Mouse (Mus musculus) hindbrain, postnatal 0 days (tissue): ENCODE measurements around the gene Cct8l1. TPM values are rescaled to one million over a fixed set of nuclear protein-coding genes. Genes with fewer than 3 reads are reported as not detected.

Experiments used
- ATAC-seq: fragments of 200-750 bp; cut with Nextera tagmentation; 2 replicates; pipeline ENCODE4 v1.8.0; 2017; ENCODE audit warnings: mild to moderate bottlenecking, moderate TSS enrichment, moderate library complexity
- DNase-seq: peaks from one replicate; pipeline ENCODE4 v3.0.0-alpha.2; 2015; ENCODE audit warnings: low spot score
- H3K27ac ChIP-seq: fragments of 300-500 bp; sonication (generic); 2 replicates; pipeline ENCODE4 v1.5.1; 2014; ENCODE audit warnings: mild to moderate bottlenecking
- H3K27me3 ChIP-seq: fragments of 300-500 bp; sonication (generic); 2 replicates; pipeline ENCODE4 v1.6.1; 2014; ENCODE audit warnings: low read length, mixed read lengths; ENCODE audit not compliant: insufficient read depth
- H3K36me3 ChIP-seq: fragments of 300-500 bp; sonication (generic); 2 replicates; pipeline ENCODE4 v1.6.1; 2014; ENCODE audit warnings: low read length, mixed read lengths; ENCODE audit not compliant: insufficient read depth
- H3K4me1 ChIP-seq: fragments of 300-500 bp; sonication (generic); 2 replicates; pipeline ENCODE4 v1.6.1; 2014; ENCODE audit warnings: antibody characterized with exemption, low read length, mixed read lengths; ENCODE audit not compliant: insufficient read depth
- H3K4me2 ChIP-seq: fragments of 300-500 bp; sonication (generic); 2 replicates; pipeline ENCODE4 v1.6.1; 2014; ENCODE audit warnings: low read depth, mild to moderate bottlenecking, low read length, moderate library complexity, mixed read lengths
- H3K4me3 ChIP-seq: fragments of 300-500 bp; sonication (generic); 2 replicates; pipeline ENCODE4 v1.5.1; 2014; ENCODE audit warnings: low read length
- H3K9ac ChIP-seq: fragments of 300-500 bp; sonication (generic); replicated peaks from 2 replicates; pipeline ENCODE4 v1.6.1; 2014; ENCODE audit warnings: mild to moderate bottlenecking, low read length, moderate library complexity, mixed read lengths
- H3K9me3 ChIP-seq: fragments of 300-500 bp; sonication (generic); 2 replicates; pipeline ENCODE4 v1.6.1; 2016; ENCODE audit warnings: low read length, mixed read lengths
- CTCF ChIP-seq: IDR thresholded peaks from 2 replicates; pipeline ENCODE4 v1.5.1; 2016; ENCODE audit warnings: antibody characterized with exemption, control low read depth, low read depth
- WGBS: fragments of 180-500 bp; shearing (Covaris S2); extraction: QIAGEN DNeasy Blood & Tissue Kit; methylation state at CpG from one replicate; pipeline ENCODE4 v1.1.7; 2014; 5-methylcytosine and 5-hydroxymethylcytosine counted together
- polyA plus RNA-seq: library from polyadenylated mRNA; unstranded; fragments of >200 nt; fragmentation: Nextera tagmentation; extraction: Ambion mirVana; gene quantifications from 2 replicates; pipeline ENCODE4 v1.2.1, GENCODE M21; 2015
- total RNA-seq: library from RNA; depleted of rRNA; stranded (reverse); fragments of >200 nt; gene quantifications from 2 replicates; pipeline ENCODE4 v1.2.3, GENCODE M21; 2014

Gene Cct8l1
- total and polyA plus RNA-seq, 2 experiments from 2014 or later = not detected

GRCm38 (mm10) chr5:25529529-25530421, 13.9 kb downstream of the Cct8l1 start:
- no peaks in the 10 kb centered on the region for H3K9me3 ChIP-seq
- DNase-seq = peak; percentile 100
- peak; percentile 50; the same call in 1 of the 2 replicates for TF ChIP-seq CTCF
- peak overlapping the region; percentile 78 for H3K4me2 ChIP-seq
- H3K27me3 ChIP-seq = no peaks in the 10 kb centered on the region
- peak overlapping the region; percentile 77 for H3K9ac ChIP-seq
- peak overlapping the region; percentile 64 for H3K4me3 ChIP-seq
- peak; percentile 100 for ATAC-seq
- H3K36me3 ChIP-seq = no peaks in the 10 kb centered on the region
- under 1% methylated on average over 84 of the region's 87 CpGs for WGBS
- H3K27ac ChIP-seq = peak overlapping the region; percentile 96
- H3K4me1 ChIP-seq = 0 out of 2 replicates have a peak, but pooled peaks cover 5% of the 10 kb centered on the region

GRCm38 (mm10) chr5:25530629-25531028, 14.8 kb downstream of the Cct8l1 start:
- Histone ChIP-seq H3K27ac (peak overlapping the region; percentile 96), H3K9me3 (no peaks in the 10 kb centered on the region), H3K4me3 (peak overlapping the region; percentile 64), H3K4me2 (peak overlapping the region; percentile 78), H3K4me1 (0 out of 2 replicates have a peak, but pooled peaks cover 5% of the 10 kb centered on the region), H3K27me3 (no peaks in the 10 kb centered on the region), H3K36me3 (no peaks in the 10 kb centered on the region), H3K9ac (peak overlapping the region; percentile 77)
- DNase-seq (no peak), ATAC-seq (no peak)
- TF ChIP-seq CTCF = no peak
- WGBS = 11% methylated on average over 2 of the region's 2 CpGs

DNA sequence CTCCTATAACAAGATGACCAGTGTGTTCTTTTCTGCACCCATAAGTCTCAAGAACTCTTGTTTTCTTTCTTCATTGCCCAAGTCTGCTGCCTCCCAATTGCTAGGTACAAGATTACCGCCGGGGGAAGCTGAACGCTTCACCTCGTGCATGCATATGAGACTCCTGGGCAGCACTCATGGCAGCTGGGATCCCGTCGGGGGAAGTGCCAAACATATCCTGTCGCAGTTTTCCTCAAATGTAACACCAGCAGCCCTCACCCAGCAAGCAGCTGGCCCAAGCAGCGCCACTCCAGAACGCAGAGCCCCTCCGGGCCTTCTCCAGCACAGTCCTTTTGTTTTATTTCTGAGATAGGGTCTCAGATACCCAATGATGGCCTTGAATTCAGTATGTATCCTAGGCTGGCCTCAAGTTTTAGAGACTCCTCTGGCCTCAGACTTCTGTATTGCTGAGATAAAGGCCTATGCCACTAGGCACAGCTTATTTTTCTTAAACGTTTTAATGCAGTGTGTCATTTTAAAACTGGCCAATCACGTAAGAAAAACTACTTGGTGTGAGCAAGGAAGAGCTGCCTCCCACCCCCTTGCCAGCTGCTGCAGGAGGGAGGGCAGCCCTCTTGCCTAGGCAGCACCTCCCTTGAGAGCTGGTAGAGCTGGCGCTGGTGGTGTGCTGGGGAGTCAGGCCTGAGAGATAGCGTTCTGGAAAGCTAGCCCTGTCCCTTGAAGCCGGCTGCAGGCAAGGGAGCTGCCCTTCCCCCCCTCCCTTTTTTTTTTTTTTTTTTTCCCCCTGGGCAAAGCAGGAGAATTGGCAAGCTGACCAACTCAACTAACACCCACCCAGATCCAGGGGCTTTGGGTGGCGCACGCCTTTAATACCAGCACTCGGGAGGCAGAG, 16.6 kb downstream of the Cct8l1 start:
- ATAC-seq (no peak), DNase-seq (no peak)
- no peak for TF ChIP-seq CTCF
- Histone ChIP-seq H3K27ac (no peak overlapping the region), H3K9me3 (no peaks in the 10 kb centered on the region), H3K9ac (no peak overlapping the region), H3K4me3 (no peak overlapping the region), H3K36me3 (no peaks in the 10 kb centered on the region), H3K4me1 (no peaks in the 10 kb centered on the region), H3K27me3 (no peaks in the 10 kb centered on the region), H3K4me2 (no peak overlapping the region)
- WGBS = 47% methylated on average over 18 of the region's 18 CpGs

DNA sequence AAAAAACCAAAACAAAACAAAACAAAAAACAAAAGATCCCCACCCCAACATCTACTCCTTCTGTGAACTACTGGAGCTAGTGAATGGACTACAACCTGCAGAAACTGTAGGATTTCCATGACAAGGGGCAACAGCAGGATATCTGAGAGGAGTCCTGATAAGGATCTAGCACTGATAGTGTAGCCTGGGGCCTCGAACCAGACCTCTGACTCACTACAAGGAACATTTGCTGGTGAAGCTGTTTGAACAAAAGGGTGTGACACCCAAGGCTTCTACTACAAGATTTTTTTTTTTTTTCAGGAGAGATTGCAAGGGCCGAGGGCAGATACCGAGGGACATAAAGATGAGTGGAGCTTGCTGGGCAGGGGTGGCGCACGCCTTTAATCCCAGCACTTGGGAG, 17.4 kb downstream of the Cct8l1 start:
- no peaks in the 10 kb centered on the region for H3K36me3 ChIP-seq
- no peak overlapping the region for H3K4me2 ChIP-seq
- no peaks in the 10 kb centered on the region for H3K4me1 ChIP-seq
- no peak for TF ChIP-seq CTCF
- H3K9ac ChIP-seq = no peak overlapping the region
- H3K9me3 ChIP-seq = no peaks in the 10 kb centered on the region
- no peak overlapping the region for H3K27ac ChIP-seq
- WGBS = 87% methylated on average over 5 of the region's 5 CpGs
- ATAC-seq (no peak), DNase-seq (no peak)
- H3K4me3 ChIP-seq = no peak overlapping the region
- no peaks in the 10 kb centered on the region for H3K27me3 ChIP-seq

- no peaks in the 10 kb centered on the region for H3K9me3 ChIP-seq
- H3K4me2 ChIP-seq = no peak overlapping the region
- no peak for TF ChIP-seq CTCF
- H3K9ac ChIP-seq = no peak overlapping the region
- no peaks in the 10 kb centered on the region for H3K27me3 ChIP-seq
- H3K4me1 ChIP-seq = no peaks in the 10 kb centered on the region
- H3K27ac ChIP-seq = no peak overlapping the region
- H3K36me3 ChIP-seq = no peaks in the 10 kb centered on the region
- H3K4me3 ChIP-seq = no peak overlapping the region
- WGBS = 92% methylated on average over 2 of the region's 2 CpGs
- DNase-seq (no peak), ATAC-seq (no peak)
These were observed 19.7 kb downstream of the Cct8l1 start for GRCm38 (mm10) chr5:25535566-25535965.

GRCm38 (mm10) chr5:25536451-25536850, 20.6 kb downstream of the Cct8l1 start:
- Histone ChIP-seq H3K4me2 (no peak overlapping the region), H3K9ac (no peak overlapping the region), H3K27ac (no peak overlapping the region), H3K36me3 (no peaks in the 10 kb centered on the region), H3K4me3 (no peak overlapping the region), H3K27me3 (no peaks in the 10 kb centered on the region), H3K4me1 (no peaks in the 10 kb centered on the region), H3K9me3 (no peaks in the 10 kb centered on the region)
- TF ChIP-seq CTCF = no peak
- DNase-seq (no peak), ATAC-seq (no peak)
- WGBS = 48% methylated on average over 2 of the region's 2 CpGs
